Mouse (Mus musculus): Measurements from ENCODE around the gene Gys1.

DNA sequence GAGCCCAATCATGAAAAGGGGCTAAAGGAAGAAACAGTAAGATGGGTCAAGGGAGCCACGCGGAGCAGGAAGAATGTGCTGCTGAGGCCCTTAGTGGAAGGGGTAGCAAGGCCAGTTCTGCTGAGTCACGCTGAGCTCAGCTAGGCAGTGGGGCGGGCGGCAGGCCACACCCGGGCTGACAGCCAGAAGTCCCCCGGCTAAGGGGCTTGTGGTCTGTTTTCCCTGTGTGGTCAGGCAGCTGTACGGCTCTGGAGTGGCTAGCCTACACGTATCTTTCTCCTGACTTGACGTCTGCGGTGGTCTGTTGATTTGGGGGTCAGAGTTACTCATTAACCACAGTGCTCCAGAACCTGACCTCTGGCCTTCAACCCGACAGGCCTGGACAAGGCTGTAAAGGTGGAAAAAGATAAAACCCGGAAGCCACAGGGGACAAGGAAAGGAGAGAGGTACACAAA, 26.2 kb downstream of the Gys1 start:
- TF ChIP-seq GATA1 (IDR thresholded peaks at IDR 0.05; ENCODE audit: borderline replicate concordance, low read length) (0 out of 3 replicates have a peak, but pooled peaks have one; percentile 12), FLI1 (IDR thresholded peaks at IDR 0.05; ENCODE audit: low read length) (no peak)

All from megakaryocyte, embryonic 14.5 days (primary cell).